Mouse (Mus musculus): ENCODE results near the gene Mta3. TPM values are rescaled to one million over a fixed set of nuclear protein-coding genes. Genes with fewer than 3 reads are reported as not detected.

Gene Mta3
- polyA plus RNA-seq, 1 experiment from 2014 or later, result 63.0 TPM

DNA sequence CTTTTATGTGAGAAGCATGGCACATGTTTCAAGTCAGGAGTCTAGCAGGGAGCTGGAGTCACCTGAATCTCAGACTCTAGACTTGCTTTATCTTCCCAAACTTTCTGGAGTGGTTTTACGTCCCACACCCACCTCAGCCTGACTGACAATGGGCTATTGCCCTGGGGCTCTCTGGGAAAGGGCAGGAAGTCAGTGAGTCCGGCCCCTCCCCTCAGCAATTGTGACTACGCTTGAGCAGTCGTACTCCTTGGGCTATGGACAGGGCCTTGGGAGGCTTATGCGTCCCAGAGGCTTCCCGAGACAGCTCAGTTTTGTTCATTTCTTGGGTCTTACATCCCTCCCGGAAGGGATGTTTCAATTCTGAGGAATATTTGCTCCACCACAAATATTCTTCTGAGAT, 159.4 kb downstream of the Mta3 start:
- Histone ChIP-seq H3K9me3 (ENCODE audit: control insufficient read depth, low read length) (no peaks in the 10 kb centered on the region), H3K27ac (ENCODE audit: low read depth, low read length) (no peak overlapping the region), H3K27me3 (replicated peaks; ENCODE audit: control insufficient read depth, insufficient read depth, low read length) (no peaks in the 10 kb centered on the region), H3K9ac (ENCODE audit: low read depth, low read length) (no peak overlapping the region), H3K4me2 (no peak overlapping the region), H3K36me3 (ENCODE audit: control insufficient read depth, insufficient read depth, low read length) (no peaks in the 10 kb centered on the region), H3K4me1 (replicated peaks; ENCODE audit: control insufficient read depth, insufficient read depth, low read length) (peaks cover 4% of the 10 kb centered on the region; the same call in 1 of the 2 replicates), H3K4me3 (ENCODE audit: low read depth, low read length) (no peak overlapping the region)
- ATAC-seq (replicated peaks; ENCODE audit: low FRiP score) (no peak), DNase-seq (ENCODE audit: low spot score) (no peak)
- 75% methylated on average over 7 of the region's 7 CpGs for WGBS

GRCm38 (mm10) chr17:83866582-83866981, 160.6 kb downstream of the Mta3 start:
- Histone ChIP-seq H3K27me3 (replicated peaks; ENCODE audit: control insufficient read depth, insufficient read depth, low read length) (no peaks in the 10 kb centered on the region), H3K9me3 (ENCODE audit: control insufficient read depth, low read length) (no peaks in the 10 kb centered on the region), H3K36me3 (ENCODE audit: control insufficient read depth, insufficient read depth, low read length) (no peaks in the 10 kb centered on the region), H3K4me3 (ENCODE audit: low read depth, low read length) (no peak overlapping the region), H3K9ac (ENCODE audit: low read depth, low read length) (no peak overlapping the region), H3K27ac (ENCODE audit: low read depth, low read length) (no peak overlapping the region), H3K4me2 (no peak overlapping the region), H3K4me1 (replicated peaks; ENCODE audit: control insufficient read depth, insufficient read depth, low read length) (0 out of 2 replicates have a peak, but pooled peaks cover 4% of the 10 kb centered on the region)
- DNase-seq (ENCODE audit: low spot score) (no peak), ATAC-seq (replicated peaks; ENCODE audit: low FRiP score) (no peak)
- WGBS, result 23% methylated on average over 10 of the region's 10 CpGs

DNA sequence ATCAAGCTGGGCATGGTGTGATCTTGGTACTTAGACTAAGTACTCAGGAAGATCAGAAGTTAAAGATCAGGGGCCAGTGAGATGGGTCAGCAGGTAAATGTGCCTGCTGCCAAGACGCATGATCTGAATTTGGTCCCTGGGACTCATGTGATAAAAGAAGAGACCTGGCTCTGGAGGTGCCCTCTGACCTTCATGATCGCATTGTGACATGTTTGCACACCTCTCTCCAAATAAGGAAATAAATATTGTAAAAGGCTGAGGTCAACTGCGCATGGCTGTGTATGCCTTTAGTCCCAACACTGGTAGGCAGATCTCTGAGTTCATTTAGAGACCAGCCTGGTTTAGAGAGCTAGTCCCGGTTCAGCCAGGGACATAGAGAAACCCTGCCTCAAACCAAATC, 164.4 kb downstream of the Mta3 start:
- ATAC-seq (replicated peaks; ENCODE audit: low FRiP score) (no peak), DNase-seq (ENCODE audit: low spot score) (no peak)
- Histone ChIP-seq H3K9ac (ENCODE audit: low read depth, low read length) (no peak overlapping the region), H3K36me3 (ENCODE audit: control insufficient read depth, insufficient read depth, low read length) (no peaks in the 10 kb centered on the region), H3K4me2 (no peak overlapping the region), H3K4me3 (ENCODE audit: low read depth, low read length) (no peak overlapping the region), H3K9me3 (ENCODE audit: control insufficient read depth, low read length) (no peaks in the 10 kb centered on the region), H3K27ac (ENCODE audit: low read depth, low read length) (no peak overlapping the region), H3K27me3 (replicated peaks; ENCODE audit: control insufficient read depth, insufficient read depth, low read length) (no peaks in the 10 kb centered on the region), H3K4me1 (replicated peaks; ENCODE audit: control insufficient read depth, insufficient read depth, low read length) (no peaks in the 10 kb centered on the region)
- WGBS, result 78% methylated on average over 4 of the region's 4 CpGs

Other genes starting within 250 kb of the Mta3 start
- 134 and 136 TPM in 2 replicates for gene Cox7a2l, start 188.8 kb upstream of the Mta3 start, polyA plus RNA-seq (2014; fragmentation: Nextera tagmentation; extraction: Ambion mirVana)
- gene Kcng3, start 74.3 kb upstream of the Mta3 start, polyA plus RNA-seq (2014; fragmentation: Nextera tagmentation; extraction: Ambion mirVana), result 0.19 TPM in 1 of 2 replicates, not detected in the other
- gene Haao, start 141.8 kb downstream of the Mta3 start, polyA plus RNA-seq (2014; fragmentation: Nextera tagmentation; extraction: Ambion mirVana), result 4.3 and 4.8 TPM in 2 replicates

Measured in liver, embryonic 11.5 days (tissue).